Mouse (Mus musculus): ENCODE measurements around the gene Slc17a8. TPM values are rescaled to one million over a fixed set of nuclear protein-coding genes. Genes with fewer than 3 reads are reported as not detected.
"Not testable (repeated sequence)": the region's sequence is repeated elsewhere in the genome, so short reads cannot be mapped to it uniquely, and the experiment has no call there.

Gene Slc17a8
- total RNA-seq, 2 experiments from 2014 or later: not detected

DNA sequence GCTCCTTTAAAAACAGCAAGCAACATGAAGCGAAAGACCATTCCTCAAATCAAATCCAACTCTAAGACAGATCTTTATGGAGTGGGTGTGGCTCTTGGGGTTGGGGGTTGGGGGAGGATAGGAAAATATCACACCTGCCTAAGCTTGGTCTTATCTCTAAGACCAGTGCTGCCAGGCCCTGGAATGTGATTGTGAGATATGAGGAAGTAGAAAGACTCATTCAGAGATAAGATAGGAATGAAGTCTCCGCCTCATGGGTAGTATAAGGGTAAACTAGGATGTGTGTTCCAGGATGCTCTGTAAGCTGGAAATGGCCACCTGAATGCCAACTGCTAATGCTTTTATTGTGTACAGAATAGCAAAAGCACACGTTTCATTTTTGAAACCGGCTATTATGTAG, 26.7 kb downstream of the Slc17a8 start:
- ATAC-seq (ENCODE audit: poor library complexity, severe bottlenecking): no peak

DNA sequence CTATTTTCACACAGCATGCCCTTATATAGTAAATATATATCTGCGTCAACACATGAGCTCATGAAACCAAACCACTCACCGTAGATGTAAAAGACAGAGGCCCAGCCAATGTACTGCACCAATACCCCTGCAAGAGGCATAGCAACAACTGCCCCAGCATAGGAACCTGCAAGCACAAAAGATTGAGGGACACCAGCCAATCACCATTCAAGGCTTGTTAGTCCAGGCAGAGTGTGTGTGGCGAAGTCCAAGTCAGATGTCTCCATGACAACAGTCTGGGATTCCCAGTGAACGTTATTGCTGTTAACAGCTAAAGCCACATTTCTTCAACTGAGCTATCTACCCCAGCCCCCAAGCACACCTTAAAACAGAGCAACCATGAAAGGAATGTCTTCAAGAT, 28.3 kb downstream of the Slc17a8 start:
- no peak for ATAC-seq (ENCODE audit: poor library complexity, severe bottlenecking)

- no peak for ATAC-seq (ENCODE audit: poor library complexity, severe bottlenecking)
Observed at GRCm38 (mm10) chr10:89589877-89590276, 31.2 kb downstream of the Slc17a8 start.

DNA sequence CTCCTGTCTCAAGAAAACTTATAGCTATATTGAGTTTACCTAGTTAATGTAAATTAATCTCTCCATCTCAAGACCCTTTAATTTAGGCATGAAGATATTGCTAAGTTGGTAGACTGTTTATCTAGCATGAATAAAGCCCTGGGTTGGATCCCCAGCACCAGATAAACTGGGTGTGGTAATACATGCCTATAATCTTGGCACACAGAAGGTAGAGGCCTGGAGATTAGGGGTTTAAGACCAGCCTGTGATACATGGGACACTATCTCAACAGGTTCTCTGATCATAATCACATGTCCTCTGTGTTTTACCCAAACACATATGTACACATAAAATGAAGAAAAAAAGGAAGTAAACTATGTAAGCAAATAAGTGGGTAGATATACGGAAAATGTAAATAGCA, 32.3 kb downstream of the Slc17a8 start:
- no peak for ATAC-seq (ENCODE audit: poor library complexity, severe bottlenecking)

DNA sequence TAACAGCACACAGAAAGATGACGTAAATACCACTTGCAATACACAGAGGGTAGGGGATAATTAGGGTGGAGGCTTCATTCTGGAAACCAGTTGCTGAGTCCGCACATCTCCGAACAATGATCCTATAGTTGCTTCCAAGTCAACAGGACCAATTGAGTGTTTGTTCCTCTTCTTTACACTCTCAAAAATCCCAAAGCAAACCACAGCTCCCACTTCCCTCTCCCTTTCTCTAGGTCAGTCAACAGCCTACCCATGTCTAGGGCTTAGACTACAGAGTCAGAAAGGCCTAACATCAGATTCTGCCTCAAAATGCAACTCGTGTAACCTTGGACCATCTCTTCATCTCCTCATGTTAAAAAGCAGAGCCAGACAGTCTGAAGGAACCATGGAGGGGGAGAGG, 36.3 kb downstream of the Slc17a8 start:
- ATAC-seq (ENCODE audit: poor library complexity, severe bottlenecking): 0 out of 2 replicates have a peak, but pooled peaks have one; percentile 27

DNA sequence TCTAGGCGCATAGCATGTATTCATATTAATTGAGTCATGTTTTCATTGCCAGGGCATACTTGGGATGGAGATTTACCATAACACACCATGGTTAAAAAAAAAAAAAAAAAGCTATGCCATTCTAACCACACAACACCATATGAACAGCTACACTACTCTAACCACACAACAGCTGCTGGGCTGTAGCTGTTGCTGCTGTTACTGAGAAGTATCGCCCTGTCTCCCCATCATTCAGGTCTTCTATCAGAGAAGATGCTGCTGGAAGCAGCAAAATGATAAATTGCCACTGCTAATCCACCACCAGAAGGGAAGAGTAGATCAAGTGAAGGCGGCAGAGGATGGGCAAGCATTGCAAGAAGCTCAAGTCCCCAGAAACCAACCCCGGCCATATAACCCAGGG, 42.3 kb downstream of the Slc17a8 start:
- ATAC-seq (ENCODE audit: poor library complexity, severe bottlenecking): no peak

GRCm38 (mm10) chr10:89577666-89578065, 43.4 kb downstream of the Slc17a8 start:
- no peak for ATAC-seq (ENCODE audit: poor library complexity, severe bottlenecking)

DNA sequence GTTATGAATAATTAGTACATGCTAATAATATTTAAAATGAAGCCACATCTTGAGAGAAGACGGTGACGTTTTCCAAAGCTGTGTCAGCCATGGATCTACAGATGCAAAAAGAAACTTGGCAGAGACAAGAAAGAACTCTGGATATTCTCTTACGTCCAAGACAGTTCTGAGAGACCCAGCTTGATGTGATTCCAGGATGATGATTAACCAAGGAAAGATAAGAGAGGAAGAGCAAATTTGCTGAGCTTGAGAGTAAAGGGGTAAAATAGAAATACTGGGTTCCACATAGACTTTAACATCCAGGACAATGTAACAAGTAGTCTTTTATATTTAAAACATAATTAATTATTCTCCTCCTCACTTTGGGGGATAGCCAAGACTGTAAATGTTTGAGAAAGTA, 47.6 kb downstream of the Slc17a8 start:
- ATAC-seq (ENCODE audit: poor library complexity, severe bottlenecking): no peak

- no peak for ATAC-seq (ENCODE audit: poor library complexity, severe bottlenecking)
Observed at GRCm38 (mm10) chr10:89572946-89573345, 48.1 kb downstream of the Slc17a8 start.

DNA sequence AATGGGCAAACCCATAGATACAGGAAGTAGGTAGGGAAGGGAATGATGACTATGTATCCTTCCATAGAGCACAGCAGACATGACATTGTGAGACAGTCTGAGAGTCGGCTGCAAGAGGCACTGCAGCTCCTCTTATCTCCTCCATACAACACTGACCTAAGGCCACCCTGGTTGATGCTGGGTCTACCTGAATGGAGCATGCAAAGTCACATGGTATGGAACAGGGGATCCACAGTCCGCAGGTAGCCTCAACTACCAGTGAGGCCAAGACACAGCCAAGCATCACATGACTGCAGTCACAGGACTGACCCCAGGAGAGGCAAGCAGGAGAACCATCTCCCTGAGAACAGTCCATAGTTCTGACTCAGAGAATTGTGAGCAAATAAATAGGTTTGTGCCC, 53.7 kb downstream of the Slc17a8 start:
- no peak for ATAC-seq (ENCODE audit: poor library complexity, severe bottlenecking)

- ATAC-seq (ENCODE audit: poor library complexity, severe bottlenecking): no peak
Observed at GRCm38 (mm10) chr10:89565301-89566022, 55.6 kb downstream of the Slc17a8 start.

- no peak for ATAC-seq (ENCODE audit: poor library complexity, severe bottlenecking)
Observed at GRCm38 (mm10) chr10:89562113-89562512, 58.9 kb downstream of the Slc17a8 start.

- ATAC-seq (ENCODE audit: poor library complexity, severe bottlenecking): no peak
Observed at GRCm38 (mm10) chr10:89559351-89559750, 61.7 kb downstream of the Slc17a8 start.

DNA sequence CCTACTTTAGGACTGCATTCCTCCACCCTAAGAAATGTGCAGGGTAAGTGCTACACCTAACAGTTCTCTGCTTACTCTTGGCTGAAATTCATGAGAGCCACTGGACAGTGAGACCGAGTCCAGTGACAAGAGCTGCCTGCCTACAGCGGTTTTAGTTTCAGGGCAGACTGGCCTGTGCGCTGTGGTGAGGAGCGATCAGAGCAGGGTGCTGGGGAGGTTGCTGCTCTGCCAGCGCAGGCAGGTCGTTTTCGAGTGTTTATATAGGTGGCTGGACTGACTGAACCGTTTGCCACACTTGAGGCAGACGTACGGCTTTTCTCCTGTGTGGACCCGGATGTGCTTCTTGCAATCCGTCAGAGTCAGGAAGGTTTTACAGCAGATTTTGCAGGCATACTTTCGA, 66.2 kb downstream of the Slc17a8 start:
- ATAC-seq (ENCODE audit: poor library complexity, severe bottlenecking): not testable (repeated sequence)

DNA sequence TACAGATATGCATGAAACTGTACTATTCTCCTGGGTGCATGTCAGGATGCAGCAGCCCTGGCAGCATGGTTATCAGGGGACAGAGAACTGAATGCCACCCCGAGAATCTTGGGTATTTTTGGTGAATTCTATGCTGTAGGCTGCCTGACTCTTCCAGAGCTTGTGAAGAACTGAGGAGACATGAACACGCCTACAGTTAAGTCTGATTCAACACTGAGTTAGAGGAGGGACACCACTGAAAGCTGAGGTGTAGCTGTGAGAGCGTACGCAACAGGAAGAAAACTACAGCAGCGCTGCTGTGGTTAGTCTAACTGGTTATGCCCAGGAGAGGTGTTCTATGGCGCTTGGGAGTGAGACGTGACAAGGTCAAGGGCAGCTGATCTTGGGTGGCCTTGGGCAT, 67.2 kb downstream of the Slc17a8 start:
- not testable (repeated sequence) for ATAC-seq (ENCODE audit: poor library complexity, severe bottlenecking)

- no peak for ATAC-seq (ENCODE audit: poor library complexity, severe bottlenecking)
Observed at GRCm38 (mm10) chr10:89553015-89553414, 68.0 kb downstream of the Slc17a8 start.

- ATAC-seq (ENCODE audit: poor library complexity, severe bottlenecking): no peak
Observed at GRCm38 (mm10) chr10:89551657-89552056, 69.4 kb downstream of the Slc17a8 start.

DNA sequence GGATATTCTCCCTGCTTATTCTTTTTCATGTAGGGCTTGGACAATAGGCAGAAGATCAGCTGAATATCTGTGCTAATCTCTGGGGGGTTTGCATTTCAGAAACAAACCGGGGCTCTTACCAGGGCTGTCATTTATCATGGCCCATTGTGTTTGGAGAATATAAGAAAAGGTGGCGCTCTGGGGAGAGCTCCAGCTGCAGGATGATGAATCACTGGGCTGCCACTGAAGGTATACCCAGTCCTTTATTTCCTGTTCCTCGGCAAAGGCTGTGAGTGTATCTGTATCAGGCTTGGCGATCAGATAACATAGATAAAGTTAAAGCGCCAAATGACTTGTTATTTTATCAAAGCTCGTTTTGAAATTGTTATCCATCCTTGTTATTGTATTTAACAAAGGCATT, 73.0 kb downstream of the Slc17a8 start:
- no peak for ATAC-seq (ENCODE audit: poor library complexity, severe bottlenecking)

- no peak for ATAC-seq (ENCODE audit: poor library complexity, severe bottlenecking)
Observed at GRCm38 (mm10) chr10:89546989-89547388, 74.1 kb downstream of the Slc17a8 start.

- no peak for ATAC-seq (ENCODE audit: poor library complexity, severe bottlenecking)
Observed at GRCm38 (mm10) chr10:89543867-89544266, 77.2 kb downstream of the Slc17a8 start.

- ATAC-seq (ENCODE audit: poor library complexity, severe bottlenecking): no peak
Observed at GRCm38 (mm10) chr10:89542321-89542720, 78.7 kb downstream of the Slc17a8 start.

DNA sequence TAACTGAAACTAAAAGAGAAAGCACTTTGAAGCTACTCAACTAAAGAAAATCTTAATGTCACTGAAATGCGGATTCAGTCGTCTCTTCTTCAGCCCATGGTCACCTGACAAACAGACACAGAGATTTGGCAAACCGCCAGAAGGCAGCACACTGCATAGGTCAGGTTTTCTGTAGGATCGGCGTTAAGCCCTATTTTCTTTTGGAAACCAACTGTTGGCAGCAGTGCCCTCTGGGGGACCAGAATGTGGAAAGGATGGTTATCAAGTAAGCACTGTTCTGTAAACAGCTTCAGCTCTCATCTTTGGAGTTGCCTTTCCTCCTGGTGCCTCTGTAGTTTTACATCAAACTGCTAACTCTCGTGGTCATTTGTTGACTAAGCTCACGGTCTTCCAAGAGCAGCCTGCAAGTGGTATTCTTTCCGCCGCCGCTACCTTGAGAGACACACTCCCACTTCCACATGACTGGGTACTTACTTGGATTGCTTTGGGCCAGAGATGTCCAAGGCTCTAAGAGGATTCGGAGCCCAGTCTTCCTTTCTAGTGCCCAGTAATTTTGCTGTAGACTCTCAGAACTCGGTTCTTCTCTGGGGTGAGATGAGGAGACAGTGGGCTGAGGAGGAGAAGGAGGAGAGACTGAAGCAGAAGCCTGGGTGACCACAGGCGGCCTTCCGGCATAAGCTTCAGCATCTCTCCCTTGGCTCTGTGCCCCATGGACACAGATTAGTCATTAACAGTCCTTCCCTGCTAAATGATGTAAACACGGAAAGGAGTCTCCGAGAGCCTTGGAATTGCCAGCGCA, 87.9 kb downstream of the Slc17a8 start, which contains the start of gene Nr1h4:
Nr1h4 (minus strand) TSS at position 657 of the 799 bp plus-strand sequence.
- no peak for ATAC-seq (ENCODE audit: poor library complexity, severe bottlenecking)
